Mouse (Mus musculus) embryonic stem cell, embryonic (primary cell): ENCODE data around the gene Smg6.

Source experiments
- CTCF ChIA-PET, 4 experiments: fragments of 300-600 bp in 2 of 4; fragments of 350-600 bp in 2 of 4; sonication (Branson Sonifier 250); formaldehyde crosslinking; loops; one replicate each; lab custom pipeline; 2022; ENCODE audit warnings: inconsistent platforms in 2 of 4; lab: Charles Lee
- POLR2A ChIA-PET, 4 experiments: fragments of 300-600 bp in 2 of 4; fragments of 350-600 bp in 2 of 4; sonication (Branson Sonifier 250); formaldehyde crosslinking; loops; one replicate each; lab custom pipeline; 2022; ENCODE audit warnings: antibody characterized with exemption in 4 of 4, inconsistent platforms in 1 of 4; lab: Charles Lee

The Smg6 gene

DNA sequence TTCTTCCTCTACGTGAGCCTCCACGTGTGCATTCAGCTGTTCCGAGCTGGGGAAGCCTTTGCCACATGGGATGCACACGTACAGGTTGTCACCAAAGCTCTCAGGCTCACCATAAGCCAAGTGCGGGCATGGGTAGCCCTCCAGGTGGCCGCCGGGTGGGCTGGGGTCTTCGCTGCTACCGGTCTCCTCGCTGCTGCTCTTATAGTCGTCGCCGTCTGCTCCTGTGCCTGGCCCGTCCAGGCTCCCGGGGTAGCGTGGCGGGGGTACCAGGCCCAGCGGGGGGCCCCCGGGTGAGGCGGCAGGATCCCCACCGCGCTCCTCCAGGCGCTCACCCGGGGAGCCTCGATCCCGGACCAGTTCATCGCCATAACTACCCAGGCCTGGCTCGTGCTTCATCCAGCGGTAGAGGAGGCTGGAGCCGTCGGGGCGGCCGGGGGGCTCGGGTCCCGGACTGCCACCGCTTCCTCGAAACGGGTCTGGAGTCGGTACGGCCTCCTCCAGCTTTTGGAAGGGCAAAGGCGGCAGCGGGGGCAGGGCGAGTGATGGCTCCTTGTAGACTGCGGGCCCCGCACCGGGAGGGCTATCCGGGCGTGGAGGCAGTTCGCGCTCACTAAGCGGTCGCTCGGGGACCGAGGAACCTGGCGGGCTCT is 240.7 kb downstream of the Smg6 start:
- CTCF ChIA-PET = interaction anchor here in 3 of 4 experiments (0.9 to 2.3 kb wide), 10 partner anchors 10 to 345 kb away, joined by 3 to 19 read pairs (median 6); no protein-coding TSS in a partner anchor
- POLR2A ChIA-PET = interaction anchor here in 2 of 4 experiments (0.5 to 1.8 kb wide), 11 partner anchors 12 to 334 kb away, joined by 3 to 5 read pairs (median 3); partner anchors contain the start of genes Ovca2 (in 1 of the 2), Rpa1 (in 1 of the 2), Smg6 (in 1 of the 2) and Smyd4 (in 1 of the 2)

DNA sequence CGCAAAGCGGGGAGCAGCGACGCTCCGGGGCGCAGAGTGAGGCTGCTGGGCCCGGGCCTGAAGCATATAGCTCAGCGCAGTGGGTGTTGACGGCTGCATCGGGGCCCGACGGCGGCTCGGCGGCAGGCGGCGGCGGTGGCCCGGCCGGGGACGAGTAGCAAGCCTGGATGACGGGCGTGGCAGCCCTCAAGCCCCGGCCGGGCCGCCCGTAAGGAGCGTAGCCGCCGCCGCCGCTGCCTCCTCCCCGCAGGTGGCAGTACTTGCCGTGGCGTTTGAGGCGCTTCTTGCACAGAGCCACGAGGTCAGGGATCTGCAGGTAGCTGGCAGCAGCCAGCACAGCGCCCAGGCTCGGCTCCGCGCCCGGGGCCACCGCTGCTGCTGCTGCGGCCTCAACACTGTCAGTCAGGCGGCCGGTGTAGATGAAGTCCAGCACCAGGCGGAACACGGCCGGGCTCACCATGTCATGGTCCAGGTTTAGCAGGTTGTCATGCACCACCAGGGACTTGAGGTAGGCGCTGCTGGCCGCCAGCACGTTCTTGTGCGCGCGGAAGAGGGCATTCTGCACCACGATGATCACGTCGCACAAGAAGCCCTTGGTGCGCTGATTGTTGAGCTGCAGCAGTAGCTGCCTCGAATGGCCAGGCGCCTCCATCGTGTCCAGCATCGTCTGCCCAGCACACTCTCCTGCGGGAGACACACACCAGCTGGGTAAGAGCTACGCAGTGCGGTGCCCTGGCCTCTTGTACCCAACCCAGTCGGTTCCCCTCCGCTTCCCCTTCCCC is 241.4 kb downstream of the Smg6 start:
- POLR2A ChIA-PET = interaction anchor here in 2 of 4 experiments (1.0 to 1.4 kb wide), 6 partner anchors 16 to 294 kb away, joined by 3 to 5 read pairs (median 4); partner anchors contain the start of genes Rtn4rl1 (in 1 of the 2) and Tlcd2 (in 1 of the 2)
- CTCF ChIA-PET = interaction anchor here in 1 of 4 experiments (1.7 to 2.3 kb wide), 2 partner anchors 186 to 243 kb away, joined by 6 to 11 read pairs; no protein-coding TSS in a partner anchor

DNA sequence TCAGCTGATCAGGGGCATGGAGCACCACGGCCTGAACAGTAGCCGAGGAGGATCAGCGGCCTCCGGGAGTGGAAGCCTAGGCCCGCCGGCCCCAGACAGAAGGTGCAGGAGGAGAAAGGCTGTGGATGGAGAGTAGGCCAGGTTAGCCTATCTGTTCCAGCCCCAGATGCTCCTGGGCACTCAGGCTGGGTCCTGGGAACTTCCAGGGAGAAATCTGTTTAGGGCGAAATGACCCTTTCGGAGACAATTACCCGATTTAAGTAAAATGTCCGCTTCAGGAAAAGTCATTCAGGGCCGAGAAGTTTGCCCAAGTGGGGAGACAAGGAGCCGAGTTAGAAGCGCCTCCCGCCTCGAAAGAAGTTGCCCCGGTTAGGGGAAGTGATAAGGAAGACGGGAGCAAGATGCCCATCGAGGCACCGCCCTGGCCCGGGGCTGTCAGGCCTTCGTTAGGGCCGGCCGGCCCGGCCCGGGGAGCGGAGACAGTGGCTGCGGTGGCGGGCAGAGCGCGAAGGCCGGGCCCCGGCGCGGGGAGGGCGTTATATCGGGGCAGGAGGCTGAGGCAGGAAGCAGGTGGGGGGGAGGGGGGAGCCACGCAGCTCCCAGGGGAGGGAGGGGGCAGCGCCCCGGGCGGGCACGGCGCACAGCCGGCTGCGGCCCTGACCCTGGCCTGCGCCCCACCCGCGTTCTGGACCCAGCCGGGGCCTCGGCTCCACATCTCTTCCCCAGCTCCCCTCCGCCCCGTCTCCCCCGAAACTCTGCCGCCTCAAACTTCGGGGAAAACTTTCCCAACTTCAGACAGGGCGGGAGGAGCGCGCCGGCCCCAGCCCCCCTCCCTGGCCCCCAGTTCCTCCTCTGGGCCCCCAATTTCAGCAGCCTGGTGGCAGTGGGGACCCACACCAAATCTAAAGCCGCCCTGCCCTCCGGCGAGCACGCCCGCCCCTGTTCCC is 242.3 kb downstream of the Smg6 start:
- POLR2A ChIA-PET = interaction anchor here in 2 of 4 experiments (1.0 to 1.4 kb wide), 6 partner anchors 14 to 293 kb away, joined by 3 to 5 read pairs (median 4); partner anchors contain the start of genes Rtn4rl1 (in 1 of the 2) and Tlcd2 (in 1 of the 2)
- CTCF ChIA-PET = interaction anchor here in 3 of 4 experiments (0.6 to 2.3 kb wide), 5 partner anchors 25 to 246 kb away, joined by 3 to 11 read pairs (median 4); no protein-coding TSS in a partner anchor

DNA sequence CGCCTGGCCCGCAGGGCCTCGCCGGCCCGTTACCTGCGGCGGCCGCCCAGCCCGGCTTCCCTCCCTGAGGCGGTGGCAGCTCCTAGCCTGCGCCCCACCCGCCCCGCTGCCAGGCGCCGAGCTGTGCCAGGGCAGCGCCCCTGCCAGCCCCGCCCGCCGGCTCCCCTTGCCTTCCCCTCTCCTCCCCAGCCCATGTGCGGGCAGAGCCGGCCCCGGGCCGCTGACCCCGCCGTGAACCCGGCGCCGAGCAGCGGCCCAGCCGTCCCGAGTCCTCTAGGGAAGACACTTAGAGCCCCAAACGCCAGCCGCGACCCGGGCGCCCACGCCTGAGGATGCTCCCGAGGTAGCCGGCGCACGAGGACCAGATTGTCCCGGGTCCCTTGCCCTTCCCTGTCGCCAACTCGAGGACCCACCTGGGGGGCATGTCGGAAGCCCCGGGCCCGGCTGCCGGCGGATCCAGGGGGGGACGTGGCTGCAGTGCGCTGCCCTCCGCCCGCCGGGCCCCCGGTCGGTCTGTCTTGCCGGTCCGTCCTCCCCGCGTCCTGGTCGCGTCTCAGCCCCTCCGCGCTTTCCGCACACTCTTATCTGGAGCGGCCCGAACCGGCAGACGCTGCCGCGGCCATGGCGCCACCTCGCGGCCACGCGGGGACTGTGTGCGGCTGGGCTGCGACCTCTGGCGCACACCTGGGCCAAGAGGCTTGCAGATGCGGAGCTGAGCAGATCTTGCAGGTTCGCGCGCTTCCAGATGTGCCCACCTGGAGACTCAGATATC is 243.2 kb downstream of the Smg6 start:
- POLR2A ChIA-PET = interaction anchor here in 3 of 4 experiments (0.6 to 3.1 kb wide), 23 partner anchors 10 to 448 kb away, joined by 3 to 22 read pairs (median 5); partner anchors contain the start of genes Rtn4rl1 (in 2 of the 3), Dph1 (in 1 of the 3), Ovca2 (in 1 of the 3) and Smg6 (in 1 of the 3)
- CTCF ChIA-PET = interaction anchor here (0.6 to 3.4 kb wide), 57 partner anchors 8 to 1395 kb away, joined by 3 to 35 read pairs (median 4); partner anchors contain the start of genes Rtn4rl1 (in 2 of the 4), Dph1 (in 1 of the 4), Mnt (in 1 of the 4) and Ovca2 (in 1 of the 4)

DNA sequence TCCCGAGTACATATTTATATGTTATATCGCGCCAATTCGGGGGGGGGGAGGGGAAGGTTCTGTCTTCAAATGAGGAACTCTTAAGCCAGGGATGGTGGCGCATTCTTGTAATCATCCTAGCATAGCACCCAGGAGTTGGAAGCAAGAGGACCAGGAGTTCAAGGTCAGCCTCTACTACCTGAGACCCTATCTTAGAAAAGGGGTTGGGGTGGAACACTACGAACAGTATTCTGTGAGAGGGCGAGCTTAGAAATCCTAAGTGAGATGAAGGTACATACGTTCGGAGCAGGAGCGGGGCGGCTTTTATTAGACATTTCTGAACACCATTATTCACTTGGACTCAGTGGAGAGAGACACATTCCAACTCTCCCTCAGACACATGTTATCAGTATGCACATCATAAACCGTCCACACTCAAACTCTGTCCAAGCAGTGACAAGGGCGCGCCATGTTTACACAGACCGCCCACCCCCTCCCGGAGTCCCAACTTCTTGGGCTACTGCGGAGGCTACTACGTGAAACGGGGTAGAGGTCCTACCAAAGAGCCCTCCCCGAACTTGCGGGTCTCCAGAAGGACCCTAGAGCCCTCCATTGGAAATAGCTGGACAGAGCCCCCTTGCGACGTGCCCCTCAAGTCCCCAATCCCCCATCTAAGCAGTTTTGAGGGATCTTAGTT is 243.9 kb downstream of the Smg6 start, which contains the start of gene Hic1:
Gene Hic1, minus strand, starts transcription at position 115 of the 676 bp plus-strand sequence.
- CTCF ChIA-PET = interaction anchor here (0.6 to 3.4 kb wide), 76 partner anchors 8 to 1396 kb away, joined by 3 to 35 read pairs (median 4); partner anchors contain the start of genes Dph1 (in 2 of the 4), Ovca2 (in 2 of the 4), Rtn4rl1 (in 2 of the 4) and Mnt (in 1 of the 4)
- POLR2A ChIA-PET = interaction anchor here in 3 of 4 experiments (0.5 to 3.1 kb wide), 41 partner anchors 9 to 551 kb away, joined by 3 to 22 read pairs (median 4); partner anchors contain the start of genes Rtn4rl1 (in 2 of the 3), Dph1 (in 1 of the 3), Ovca2 (in 1 of the 3) and Smg6 (in 1 of the 3)

DNA sequence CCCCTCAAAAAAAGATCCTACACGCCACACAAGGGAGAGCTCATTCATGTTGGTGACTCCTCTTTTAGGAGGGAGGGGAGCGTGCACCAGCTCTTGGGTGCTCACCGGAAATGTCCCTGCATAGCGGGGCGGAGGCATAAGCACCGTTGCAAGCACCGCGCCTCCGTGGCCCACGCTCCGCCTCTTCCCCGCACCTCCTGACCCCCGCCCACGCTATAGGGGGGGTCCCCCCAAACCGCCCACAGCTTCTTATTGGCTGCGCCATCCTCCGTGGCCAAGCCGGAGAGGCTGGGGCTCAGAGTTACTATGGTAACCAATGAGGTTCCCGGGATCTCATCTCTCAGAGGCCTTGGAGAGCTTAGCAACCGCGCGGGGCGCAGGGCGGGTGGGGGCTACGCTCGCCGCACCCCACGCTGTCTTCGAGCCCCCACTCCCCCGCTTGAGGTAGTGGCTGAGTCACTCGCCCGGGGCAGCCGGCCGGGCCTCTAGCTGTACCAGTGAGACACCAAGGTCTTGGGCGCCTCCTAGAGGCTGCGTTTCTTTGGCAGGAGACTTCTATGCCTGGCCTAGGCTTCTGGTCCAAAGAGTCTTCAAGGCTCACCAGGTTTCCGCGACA is 244.6 kb downstream of the Smg6 start:
- ChIA-PET CTCF (interaction anchor here (0.5 to 3.4 kb wide), 55 partner anchors 8 to 793 kb away, joined by 3 to 35 read pairs (median 4); partner anchors contain the start of genes Dph1 (in 2 of the 4), Ovca2 (in 2 of the 4), Rtn4rl1 (in 2 of the 4) and Mnt (in 1 of the 4)), POLR2A (interaction anchor here (0.5 to 3.1 kb wide), 38 partner anchors 8 to 551 kb away, joined by 3 to 22 read pairs (median 4); partner anchors contain the start of genes Tlcd2 (in 2 of the 4), Dph1 (in 1 of the 4), Ovca2 (in 1 of the 4) and Rtn4rl1 (in 1 of the 4))

DNA sequence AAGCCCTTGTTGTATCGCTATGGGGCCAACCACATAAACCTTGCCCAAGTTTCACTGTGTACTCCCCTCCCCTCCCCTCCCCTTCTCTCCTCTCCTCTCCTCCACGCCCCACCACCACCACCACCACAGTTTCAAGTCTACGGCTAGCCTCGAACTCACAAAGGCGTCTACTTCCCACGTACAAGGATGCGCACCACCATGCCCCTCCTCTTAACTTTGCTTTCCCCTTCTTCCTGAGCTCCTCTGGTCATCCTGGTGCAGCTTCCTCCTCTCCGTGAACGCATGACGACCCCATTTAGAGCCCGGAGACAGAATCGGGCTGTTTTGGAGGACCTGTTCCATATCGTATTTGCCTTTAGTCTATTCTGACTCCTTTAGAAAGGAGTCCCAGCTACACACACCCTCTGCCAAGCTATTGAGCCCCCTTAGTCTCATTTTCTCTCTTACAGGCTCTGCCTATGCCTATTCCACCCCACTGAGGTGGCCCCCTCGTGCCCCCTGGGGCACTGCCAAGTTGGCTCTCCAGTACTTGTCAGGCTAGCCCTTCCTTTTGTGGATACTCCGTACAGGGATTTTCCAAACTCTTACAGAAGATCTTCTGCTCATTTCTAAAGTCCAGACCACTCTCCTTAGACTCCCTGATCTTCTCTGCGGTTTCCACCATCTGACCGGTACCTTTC is 245.7 kb downstream of the Smg6 start:
- ChIA-PET CTCF (interaction anchor here in 3 of 4 experiments (0.6 to 3.4 kb wide), 9 partner anchors 19 to 341 kb away, joined by 3 to 35 read pairs (median 5); partner anchors contain the start of genes Mnt (in 1 of the 3) and Rtn4rl1 (in 1 of the 3)), POLR2A (interaction anchor here (0.6 to 3.1 kb wide), 11 partner anchors 19 to 1773 kb away, joined by 3 to 22 read pairs (median 3); partner anchors contain the start of genes Dph1 (in 1 of the 4), Rtn4rl1 (in 1 of the 4) and Tlcd2 (in 1 of the 4))

DNA sequence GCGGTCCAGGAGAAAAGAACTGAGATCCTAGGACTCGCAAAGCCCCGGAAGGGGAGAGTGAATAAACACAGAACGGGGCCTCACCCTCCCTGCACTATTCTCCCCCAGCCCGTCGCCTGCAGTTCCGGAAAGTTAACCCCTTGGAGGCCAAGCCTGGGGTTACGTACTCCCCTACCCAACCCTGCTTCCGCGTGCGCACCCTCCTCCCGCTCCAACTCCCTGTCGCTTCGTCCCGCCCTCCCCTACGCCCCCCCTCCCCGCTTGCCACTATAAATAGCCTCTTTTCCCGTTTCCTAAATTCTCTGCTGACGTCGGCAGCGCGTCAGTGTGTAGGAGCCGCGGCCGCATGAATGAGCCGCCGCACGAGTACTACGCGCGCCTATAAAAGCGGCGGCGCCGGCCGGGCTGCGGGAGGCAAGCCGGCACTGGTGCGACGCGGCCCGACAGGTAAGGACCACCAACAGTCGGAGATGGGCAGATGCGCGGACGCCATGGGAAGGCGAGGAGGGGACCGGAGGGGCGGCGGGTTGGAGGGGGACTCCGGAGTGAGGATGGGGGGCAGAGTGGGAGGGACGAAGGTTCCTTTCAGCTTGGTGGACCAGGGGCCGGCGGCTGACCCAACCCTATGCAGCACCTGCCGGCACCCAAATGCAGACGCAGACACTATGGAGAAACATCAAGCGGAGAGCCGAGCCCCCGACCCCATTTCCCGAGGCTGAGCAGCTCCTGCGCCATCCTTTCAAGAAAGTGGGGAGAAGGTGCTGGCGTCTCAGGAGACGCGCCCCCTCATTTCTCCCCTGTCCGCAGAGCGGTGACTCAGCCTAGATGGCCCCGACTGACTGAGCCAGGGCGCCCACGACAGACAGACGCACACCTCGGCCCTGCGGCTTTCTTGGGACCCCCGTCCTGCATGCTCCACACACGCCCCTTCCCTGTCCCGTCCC is 246.8 kb downstream of the Smg6 start:
- ChIA-PET POLR2A (interaction anchor here in 3 of 4 experiments (0.5 to 3.1 kb wide), 19 partner anchors 10 to 347 kb away, joined by 3 to 22 read pairs (median 4); partner anchors contain the start of genes Rtn4rl1 (in 2 of the 3), Tlcd2 (in 2 of the 3), Dph1 (in 1 of the 3) and Prpf8 (in 1 of the 3)), CTCF (interaction anchor here in 2 of 4 experiments (0.6 to 3.4 kb wide), 9 partner anchors 21 to 289 kb away, joined by 3 to 14 read pairs (median 4); partner anchors contain the start of genes Rtn4rl1 (in 2 of the 2) and Tlcd2 (in 1 of the 2))

DNA sequence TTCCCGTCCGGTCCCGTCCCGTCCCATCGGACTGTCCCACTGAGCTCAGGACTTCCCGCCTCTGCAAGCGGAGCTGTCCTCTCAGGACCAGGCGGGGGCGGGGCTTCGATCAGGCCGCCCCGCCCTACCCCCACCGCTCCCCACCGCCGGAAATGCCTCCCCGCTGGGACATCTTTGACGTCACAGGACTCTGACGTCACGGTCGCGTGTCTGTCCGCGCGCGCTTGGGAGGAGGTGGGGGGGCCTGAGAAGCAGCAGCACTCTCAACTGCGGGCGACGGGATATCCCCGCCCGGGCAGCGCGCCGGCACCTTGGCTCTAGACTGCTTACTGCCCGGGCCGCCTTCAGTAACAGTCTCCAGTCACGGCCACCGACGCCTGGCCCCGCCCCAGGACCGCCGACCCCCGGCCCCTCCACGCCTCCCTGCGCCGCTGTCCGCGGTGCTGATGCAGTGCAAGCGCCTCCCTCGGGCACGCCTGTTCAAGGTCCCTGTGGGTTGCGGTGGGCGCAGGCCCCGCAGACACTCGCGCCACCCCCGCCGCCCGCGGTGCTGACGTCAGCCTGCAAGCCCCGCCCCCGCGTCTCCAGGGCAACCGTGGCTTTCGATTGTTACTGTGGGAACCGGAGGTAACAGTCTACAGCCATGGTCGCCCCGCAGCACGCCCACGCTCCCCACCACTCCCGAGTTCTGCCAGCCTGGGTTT is 247.6 kb downstream of the Smg6 start:
- CTCF ChIA-PET = interaction anchor here in 2 of 4 experiments (0.6 to 1.3 kb wide), 7 partner anchors 21 to 288 kb away, joined by 3 to 7 read pairs (median 4); partner anchors contain the start of genes Rtn4rl1 (in 1 of the 2) and Tlcd2 (in 1 of the 2)
- POLR2A ChIA-PET = interaction anchor here in 3 of 4 experiments (0.5 to 1.4 kb wide), 16 partner anchors 9 to 347 kb away, joined by 3 to 8 read pairs (median 4); partner anchors contain the start of genes Tlcd2 (in 2 of the 3), Dph1 (in 1 of the 3), Prpf8 (in 1 of the 3) and Rilp (in 1 of the 3)

DNA sequence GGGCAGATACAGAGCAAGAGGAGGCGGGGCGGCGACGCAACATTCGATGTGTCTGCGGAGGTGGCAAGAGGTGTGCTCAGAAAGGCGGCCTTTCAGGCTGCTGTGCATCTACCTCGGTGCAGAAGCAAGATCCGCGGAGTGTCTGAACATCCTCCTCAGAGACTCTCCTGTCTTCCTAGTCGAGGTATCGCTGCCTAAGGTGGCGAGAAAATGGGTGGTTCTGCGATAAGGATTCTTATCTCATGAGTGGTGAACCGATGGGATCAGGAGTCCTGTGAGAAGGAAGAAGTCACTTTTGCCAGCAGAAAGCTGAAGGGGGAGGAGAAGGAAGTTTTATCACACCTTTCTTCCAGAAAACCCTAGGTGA is 248.2 kb downstream of the Smg6 start:
- ChIA-PET POLR2A (no interaction called here), CTCF (no interaction called here)

DNA sequence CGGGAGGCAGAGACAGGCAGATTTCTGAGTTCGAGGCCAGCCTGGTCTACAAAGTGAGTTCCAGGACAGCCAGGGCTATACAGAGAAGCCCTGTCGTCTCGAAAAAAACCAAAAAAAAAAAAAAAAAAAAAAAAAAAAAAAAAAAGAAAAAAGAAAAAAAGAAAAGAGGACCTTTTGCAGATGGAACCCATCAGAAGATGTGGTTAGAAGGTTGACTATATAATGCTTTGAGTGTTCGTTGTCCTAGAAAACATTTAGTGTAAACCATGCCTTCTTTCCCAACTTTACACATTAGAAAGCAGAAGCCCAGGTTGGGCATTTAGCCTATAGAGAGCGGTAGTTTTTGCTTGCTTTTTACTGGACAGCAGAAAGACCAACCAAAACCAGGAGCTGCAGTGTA is 249.0 kb downstream of the Smg6 start:
- POLR2A ChIA-PET = interaction anchor here in 1 of 4 experiments (0.7 kb wide), 1 partner anchor 39 kb away, joined by 3 read pairs; no protein-coding TSS in a partner anchor

DNA sequence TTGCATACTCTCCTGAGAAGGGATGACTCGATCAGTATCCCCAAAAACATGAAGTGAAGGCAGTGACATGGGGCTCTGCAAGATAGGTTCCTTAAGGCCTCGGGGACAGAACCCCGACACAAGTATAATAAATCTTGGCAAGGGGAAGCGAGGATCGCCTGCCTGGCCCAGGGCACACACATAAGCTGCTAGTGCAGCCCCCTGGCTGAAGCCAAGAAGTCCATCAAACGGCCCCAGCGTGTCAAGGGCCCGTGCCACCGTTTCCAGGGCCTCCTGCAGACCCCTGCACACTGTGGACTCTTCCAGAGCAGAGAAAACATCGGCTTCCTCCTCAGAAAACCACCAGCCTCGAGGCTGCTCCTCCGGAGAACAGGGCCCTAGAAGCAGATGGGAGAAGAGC is 252.4 kb downstream of the Smg6 start:
- POLR2A ChIA-PET = interaction anchor here in 3 of 4 experiments (0.6 to 5.9 kb wide), 18 partner anchors 8 to 333 kb away, joined by 3 to 42 read pairs (median 4); partner anchors contain the start of genes Tlcd2 (in 2 of the 3), Dph1 (in 1 of the 3), Hic1 (in 1 of the 3) and Prpf8 (in 1 of the 3)
- CTCF ChIA-PET = interaction anchor here in 3 of 4 experiments (0.6 to 1.8 kb wide), 6 partner anchors 8 to 332 kb away, joined by 3 to 8 read pairs (median 4); partner anchors contain the start of gene Hic1 (in 1 of the 3)

More for the DNA sequence above, 249.0 kb downstream of the Smg6 start:
- CTCF ChIA-PET = interaction anchor here in 1 of 4 experiments (0.5 kb wide), 1 partner anchor 112 kb away, joined by 3 read pairs; no protein-coding TSS in a partner anchor
